Mouse (Mus musculus) lung, postnatal 36 days (tissue): Measurements from ENCODE around the gene Zbtb37.

Experiments used
- DNase-seq: peaks from one replicate; pipeline ENCODE4 v3.0.0; 2022; ENCODE audit warnings: mixed read lengths

Zbtb37 gene

GRCm38 (mm10) chr1:161034435-161035280 lies at the start of gene Zbtb37:
Gene Zbtb37 (minus strand): TSS chr1:161034849.
- DNase-seq: peak; percentile 99

GRCm38 (mm10) chr1:161077243-161077642 lies 42.6 kb upstream of the Zbtb37 start:
- DNase-seq: peak; percentile 25

- no peak for DNase-seq
Measured at GRCm38 (mm10) chr1:161076238-161076637, 41.6 kb upstream of the Zbtb37 start.

GRCm38 (mm10) chr1:161071272-161071620 lies 36.6 kb upstream of the Zbtb37 start:
- no peak for DNase-seq

- peak; percentile 98 for DNase-seq
Measured at GRCm38 (mm10) chr1:161070352-161071271, 36.0 kb upstream of the Zbtb37 start, which contains the start of the genes Dars2 and Cenpl. Gene Dars2 (minus strand): TSS chr1:161070658. Gene Cenpl (plus strand): TSS chr1:161070713.

GRCm38 (mm10) chr1:161063351-161063750 lies 28.7 kb upstream of the Zbtb37 start:
- no peak for DNase-seq

GRCm38 (mm10) chr1:161057164-161057563 lies 22.5 kb upstream of the Zbtb37 start:
- no peak for DNase-seq

GRCm38 (mm10) chr1:161046972-161047371 lies 12.3 kb upstream of the Zbtb37 start:
- no peak for DNase-seq

GRCm38 (mm10) chr1:161041261-161042020 lies 6.8 kb upstream of the Zbtb37 start:
- no peak for DNase-seq

- no peak for DNase-seq
Measured at GRCm38 (mm10) chr1:161040855-161041254, 6.2 kb upstream of the Zbtb37 start.

GRCm38 (mm10) chr1:161040426-161040770 lies 5.7 kb upstream of the Zbtb37 start:
- DNase-seq: no peak

GRCm38 (mm10) chr1:161039741-161040425 lies 5.2 kb upstream of the Zbtb37 start:
- no peak for DNase-seq

- no peak for DNase-seq
Measured at GRCm38 (mm10) chr1:161038968-161039721, 4.5 kb upstream of the Zbtb37 start.

GRCm38 (mm10) chr1:161038004-161038403 lies 3.4 kb upstream of the Zbtb37 start:
- no peak for DNase-seq

- DNase-seq: no peak
Measured at GRCm38 (mm10) chr1:161037599-161037998, 3.0 kb upstream of the Zbtb37 start.

- no peak for DNase-seq
Measured at GRCm38 (mm10) chr1:161037026-161037425, 2.4 kb upstream of the Zbtb37 start.

GRCm38 (mm10) chr1:161036411-161036841 lies 1.8 kb upstream of the Zbtb37 start:
- no peak for DNase-seq

- DNase-seq: peak; percentile 23
Measured at GRCm38 (mm10) chr1:161035786-161036404, 1.2 kb upstream of the Zbtb37 start.

- DNase-seq: peak; percentile 54
Measured at GRCm38 (mm10) chr1:161035281-161035785, 684 bp upstream of the Zbtb37 start.

- DNase-seq: peak; percentile 2
Measured at GRCm38 (mm10) chr1:161033856-161034434, 704 bp downstream of the Zbtb37 start.
